Mouse (Mus musculus) liver, embryonic 14.5 days (tissue): ENCODE data around the gene Itga6.

Source experiments
- CTCF ChIP-seq: IDR thresholded peaks from 2 replicates; pipeline ENCODE4 v1.5.1; 2016; ENCODE audit warnings: antibody characterized with exemption, low read depth, control low read depth
- EP300 ChIP-seq: IDR thresholded peaks from 2 replicates; pipeline ENCODE4 v1.6.1; 2016; ENCODE audit warnings: antibody characterized with exemption, low read depth

DNA sequence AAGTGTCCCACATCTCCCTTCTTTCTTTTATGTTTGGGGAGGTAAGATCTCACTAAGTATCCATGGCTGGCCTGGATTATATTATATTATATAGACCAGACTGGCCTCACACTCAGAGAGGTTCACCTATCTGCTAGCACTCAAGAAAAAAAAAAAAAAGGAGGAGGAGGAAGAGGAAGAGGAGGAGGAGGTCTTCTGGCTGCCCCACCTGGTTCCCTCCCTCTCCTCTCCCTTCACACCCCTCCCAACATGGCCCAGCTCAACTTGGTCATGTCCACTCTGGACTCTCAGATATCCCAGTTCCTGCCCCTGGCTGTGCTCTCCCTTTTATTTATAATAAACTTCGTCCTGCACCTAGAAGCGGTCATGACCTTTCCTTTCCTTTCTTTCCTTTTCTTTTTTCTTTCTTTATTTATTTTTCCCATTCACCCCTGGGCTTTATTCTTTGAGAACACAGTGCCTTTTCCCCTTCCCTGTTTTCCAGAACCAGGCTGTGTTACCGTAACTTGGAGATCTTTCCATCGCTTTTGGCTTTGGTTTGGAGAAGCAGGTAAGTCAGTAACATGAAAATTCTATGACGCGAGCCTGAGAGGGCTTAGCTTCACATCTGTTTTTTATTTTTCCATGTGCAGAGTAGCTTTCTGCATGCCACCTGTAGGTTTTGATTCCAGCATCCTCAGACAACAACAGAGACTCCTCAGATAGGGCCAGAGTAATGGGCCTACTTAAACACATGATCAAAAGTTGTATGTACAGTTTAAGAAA lies at the start of gene Itga6:
- no peak for TF ChIP-seq EP300
- TF ChIP-seq CTCF, result no peak
